Mouse (Mus musculus) heart, embryonic 13.5 days (tissue): ENCODE results near the gene Pglyrp1. TPM values are rescaled to one million over a fixed set of nuclear protein-coding genes. Genes with fewer than 3 reads are reported as not detected.
"Not testable (repeated sequence)": the region's sequence is repeated elsewhere in the genome, so short reads cannot be mapped to it uniquely, and the experiment has no call there.

Experiments used
- ATAC-seq: fragments of 200-750 bp; cut with Nextera tagmentation; 2 replicates; pipeline ENCODE4 v1.8.0; 2017; ENCODE audit warnings: moderate TSS enrichment; ENCODE audit not compliant: insufficient number of reproducible peaks, low FRiP score, low TSS enrichment; ENCODE audit errors: extremely low read depth
- H3K27ac ChIP-seq: fragments of 300-500 bp; sonication (generic); replicated peaks from 2 replicates; pipeline ENCODE4 v1.5.1; 2015; ENCODE audit warnings: moderate library complexity, mild to moderate bottlenecking, inconsistent platforms
- H3K27me3 ChIP-seq: fragments of 300-500 bp; sonication (generic); replicated peaks from 2 replicates; pipeline ENCODE4 v1.6.1; 2015; ENCODE audit warnings: mild to moderate bottlenecking, inconsistent platforms
- H3K36me3 ChIP-seq: fragments of 300-500 bp; sonication (generic); 2 replicates; pipeline ENCODE4 v1.6.1; 2015; ENCODE audit warnings: mild to moderate bottlenecking, inconsistent platforms
- H3K4me1 ChIP-seq: fragments of 300-500 bp; sonication (generic); 2 replicates; pipeline ENCODE4 v1.6.1; 2015; ENCODE audit warnings: inconsistent platforms
- H3K4me2 ChIP-seq: fragments of 300-500 bp; sonication (generic); 2 replicates; pipeline ENCODE4 v1.6.1; 2015; ENCODE audit warnings: inconsistent platforms, mild to moderate bottlenecking, moderate library complexity
- H3K4me3 ChIP-seq: fragments of 300-500 bp; sonication (generic); 2 replicates; pipeline ENCODE4 v1.5.1; 2015; ENCODE audit warnings: moderate library complexity, mild to moderate bottlenecking, inconsistent platforms
- H3K9ac ChIP-seq: fragments of 300-500 bp; sonication (generic); 2 replicates; pipeline ENCODE4 v1.6.1; 2015; ENCODE audit warnings: inconsistent platforms, mild to moderate bottlenecking, moderate library complexity
- H3K9me3 ChIP-seq: fragments of 300-500 bp; sonication (generic); 2 replicates; pipeline ENCODE4 v1.6.1; 2016; ENCODE audit warnings: inconsistent platforms
- WGBS: fragments of 180-500 bp; shearing (Covaris S2); methylation state at CpG from one replicate; pipeline ENCODE4 v1.1.7; 2015; ENCODE audit warnings: mixed read lengths; 5-methylcytosine and 5-hydroxymethylcytosine counted together
- polyA plus RNA-seq: library from polyadenylated mRNA; unstranded; fragments of >200 nt; fragmentation: Nextera tagmentation; extraction: Ambion mirVana; gene quantifications from 2 replicates; pipeline ENCODE4 v1.2.1, GENCODE M21; 2015

Gene Pglyrp1
- 0.82 and 1.2 TPM in 2 replicates for polyA plus RNA-seq

- H3K4me2 ChIP-seq, H3K27ac ChIP-seq, H3K4me1 ChIP-seq, ATAC-seq, H3K9me3 ChIP-seq, H3K4me3 ChIP-seq, H3K36me3 ChIP-seq, H3K9ac ChIP-seq: not testable (repeated sequence)
- 88% methylated on average over 1 of the region's 8 CpGs for WGBS
- H3K27me3 ChIP-seq: peaks cover 16% of the 10 kb centered on the region
These were observed at the start of gene Pglyrp1 for GRCm38 (mm10) chr7:18871031-18871430. Gene Pglyrp1, plus strand, starts transcription at chr7:18871331.

DNA sequence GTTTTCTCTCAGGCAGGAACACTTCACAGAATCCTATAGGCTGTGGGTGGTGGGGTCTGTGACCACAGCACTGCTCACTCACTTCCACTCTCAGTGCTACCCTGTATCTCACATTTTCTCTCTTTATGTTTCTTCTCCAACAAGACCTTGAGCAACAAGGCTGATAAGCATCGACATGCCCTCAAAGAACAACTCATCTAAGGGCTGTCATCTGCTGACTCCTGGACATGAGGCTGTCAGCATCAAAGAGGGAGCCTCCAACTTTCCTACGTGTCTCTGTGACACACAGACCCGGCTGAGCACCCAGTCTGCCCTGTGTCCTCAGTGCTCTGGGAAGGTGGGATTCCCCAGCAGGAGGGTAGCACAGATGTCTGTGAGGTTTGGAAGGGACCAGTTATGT, 49.6 kb upstream of the Pglyrp1 start, which contains the start of gene Psg17:
Psg17 (minus strand) TSS at position 101 of the 400 bp plus-strand sequence.
- Histone ChIP-seq H3K27ac (no peak within 1 kb of the TSS), H3K4me2 (no peak within 1 kb of the TSS), H3K27me3 (no peaks in the 10 kb centered on the region; the same call in 1 of the 2 replicates), H3K36me3 (no peaks in the 10 kb centered on the region), H3K9ac (no peak within 1 kb of the TSS), H3K9me3 (no peaks in the 10 kb centered on the region), H3K4me1 (no peaks in the 10 kb centered on the region), H3K4me3 (no peak within 1 kb of the TSS)
- no peak for ATAC-seq
- 49% methylated on average over 3 of the region's 3 CpGs for WGBS

GRCm38 (mm10) chr7:18827792-18828546, 43.2 kb upstream of the Pglyrp1 start:
- Histone ChIP-seq H3K4me2 (no peak overlapping the region), H3K4me3 (no peak overlapping the region), H3K4me1 (no peaks in the 10 kb centered on the region), H3K36me3 (no peaks in the 10 kb centered on the region), H3K9me3 (no peaks in the 10 kb centered on the region), H3K9ac (no peak overlapping the region), H3K27me3 (peaks cover 3% of the 10 kb centered on the region; the same call in 1 of the 2 replicates), H3K27ac (no peak overlapping the region)
- ATAC-seq: no peak
- WGBS: 49% methylated on average over 26 of the region's 26 CpGs

GRCm38 (mm10) chr7:18828592-18828991, 42.5 kb upstream of the Pglyrp1 start:
- Histone ChIP-seq H3K36me3 (no peaks in the 10 kb centered on the region), H3K4me1 (no peaks in the 10 kb centered on the region), H3K27me3 (peaks cover 3% of the 10 kb centered on the region; the same call in 1 of the 2 replicates), H3K27ac (no peak overlapping the region), H3K9me3 (0 out of 2 replicates have a peak, but pooled peaks cover 2% of the 10 kb centered on the region), H3K9ac (no peak overlapping the region), H3K4me3 (no peak overlapping the region), H3K4me2 (no peak overlapping the region)
- WGBS: 40% methylated on average over 9 of the region's 9 CpGs
- ATAC-seq: no peak

- Histone ChIP-seq H3K4me1 (no peaks in the 10 kb centered on the region), H3K9me3 (0 out of 2 replicates have a peak, but pooled peaks cover 3% of the 10 kb centered on the region), H3K4me3 (no peak overlapping the region), H3K4me2 (no peak overlapping the region), H3K36me3 (no peaks in the 10 kb centered on the region), H3K27me3 (peaks cover 3% of the 10 kb centered on the region; the same call in 1 of the 2 replicates), H3K27ac (no peak overlapping the region), H3K9ac (no peak overlapping the region)
- 80% methylated on average over 7 of the region's 7 CpGs for WGBS
- ATAC-seq: no peak
These were observed 41.6 kb upstream of the Pglyrp1 start for GRCm38 (mm10) chr7:18829545-18829944.

DNA sequence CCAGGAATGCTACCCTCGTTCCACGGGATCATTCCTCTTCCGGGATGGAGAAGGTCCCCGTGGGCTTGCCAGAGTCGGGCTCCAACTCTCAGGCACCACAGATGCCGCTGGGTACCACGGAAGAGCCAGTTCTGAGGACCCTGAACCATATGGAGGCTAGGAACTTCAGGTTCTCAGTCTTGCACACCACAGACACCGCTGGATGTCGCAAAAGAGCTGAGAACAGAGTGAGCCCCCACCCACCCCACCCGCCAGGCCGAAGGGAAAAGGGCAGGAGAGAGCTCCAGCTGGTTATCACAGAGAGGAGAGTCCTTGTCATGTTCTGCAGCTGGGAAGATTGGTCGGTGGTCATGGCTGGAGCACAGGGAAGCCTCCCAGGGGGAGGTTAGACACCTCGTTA, 38.8 kb upstream of the Pglyrp1 start:
- ATAC-seq: no peak
- 32% methylated on average over 13 of the region's 13 CpGs for WGBS
- 0 out of 2 replicates have a peak, but pooled peaks cover 3% of the 10 kb centered on the region for H3K9me3 ChIP-seq

DNA sequence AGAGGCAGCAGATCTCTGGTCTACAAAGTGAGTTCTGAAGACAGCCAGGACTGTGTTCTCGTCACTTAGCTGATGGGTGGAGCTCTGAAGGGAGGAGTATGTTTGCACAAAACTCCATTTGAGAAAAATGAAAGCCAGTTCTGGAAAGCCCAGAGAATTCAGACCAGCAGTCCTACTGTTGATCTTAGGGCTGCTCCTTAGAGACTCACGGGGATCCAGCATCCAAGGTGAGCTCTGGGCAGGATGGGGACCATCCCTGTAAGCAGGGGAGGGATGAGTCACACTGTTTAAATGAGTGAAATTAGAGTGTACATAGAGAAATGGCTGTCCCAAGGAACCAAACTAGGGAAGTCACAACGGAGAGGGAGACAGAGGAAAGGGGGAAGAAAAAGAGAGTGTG, 31.3 kb upstream of the Pglyrp1 start, which contains the start of gene Mill2:
Mill2 (plus strand) TSS at position 102 of the 400 bp plus-strand sequence.
- Histone ChIP-seq H3K27ac (peak within 1 kb of the TSS; percentile 68), H3K4me1 (peaks cover 12% of the 10 kb centered on the region; the same call in 1 of the 2 replicates), H3K4me2 (peak within 1 kb of the TSS; percentile 77), H3K9ac (peak within 1 kb of the TSS; percentile 77), H3K9me3 (no peaks in the 10 kb centered on the region), H3K27me3 (no peaks in the 10 kb centered on the region), H3K4me3 (peak within 1 kb of the TSS; percentile 55), H3K36me3 (no peaks in the 10 kb centered on the region)
- 13% methylated on average over 3 of the region's 3 CpGs for WGBS
- no peak for ATAC-seq

More for the DNA sequence above, 38.8 kb upstream of the Pglyrp1 start:
- H3K4me3 ChIP-seq: no peak overlapping the region
- H3K27ac ChIP-seq: no peak overlapping the region
- no peak overlapping the region for H3K9ac ChIP-seq
- peaks cover 3% of the 10 kb centered on the region; the same call in 1 of the 2 replicates for H3K27me3 ChIP-seq
- no peaks in the 10 kb centered on the region for H3K36me3 ChIP-seq
- no peak overlapping the region for H3K4me2 ChIP-seq
- no peaks in the 10 kb centered on the region for H3K4me1 ChIP-seq

GRCm38 (mm10) chr7:18840386-18841173, 30.6 kb upstream of the Pglyrp1 start:
- Histone ChIP-seq H3K9ac (peak overlapping the region; percentile 77), H3K4me2 (peak overlapping the region; percentile 77), H3K4me3 (peak overlapping the region; percentile 55), H3K36me3 (no peaks in the 10 kb centered on the region), H3K4me1 (peaks cover 12% of the 10 kb centered on the region; the same call in 1 of the 2 replicates), H3K27ac (peak overlapping the region; percentile 68), H3K9me3 (no peaks in the 10 kb centered on the region), H3K27me3 (no peaks in the 10 kb centered on the region)
- ATAC-seq: peak; percentile 58; the same call in 1 of the 2 replicates
- WGBS: 7% methylated on average over 14 of the region's 17 CpGs

DNA sequence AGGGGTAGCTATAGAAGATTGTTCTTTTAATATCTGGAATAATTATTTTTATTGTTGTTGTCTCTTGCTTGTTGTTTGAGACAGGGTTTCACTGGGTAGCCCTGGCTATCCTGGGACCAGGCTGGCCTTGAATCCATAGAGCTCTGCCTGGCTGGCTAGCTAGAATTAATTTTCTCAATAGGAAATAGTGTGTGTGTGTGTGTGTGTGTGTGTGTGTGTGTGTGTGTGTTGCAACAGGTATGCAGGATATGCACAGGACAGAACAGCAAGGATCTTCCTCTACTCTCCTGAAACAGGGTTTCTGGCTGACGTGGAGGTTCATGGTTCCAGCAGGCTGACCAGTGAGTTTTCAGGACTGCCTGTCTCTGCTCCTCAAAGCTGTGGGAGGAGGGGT, 30.0 kb upstream of the Pglyrp1 start:
- H3K9ac ChIP-seq: peak overlapping the region; percentile 12; the same call in 1 of the 2 replicates
- H3K4me2 ChIP-seq: peak overlapping the region; percentile 77
- H3K36me3 ChIP-seq: no peaks in the 10 kb centered on the region
- H3K27me3 ChIP-seq: no peaks in the 10 kb centered on the region
- H3K9me3 ChIP-seq: no peaks in the 10 kb centered on the region
- 0 out of 2 replicates have a peak overlapping the region, but pooled peaks have one; percentile 53 for H3K27ac ChIP-seq
- H3K4me1 ChIP-seq: peaks cover 12% of the 10 kb centered on the region; the same call in 1 of the 2 replicates
- peak overlapping the region; percentile 29 for H3K4me3 ChIP-seq
- ATAC-seq: no peak
- WGBS: 86% methylated on average over 1 of the region's 1 CpGs

DNA sequence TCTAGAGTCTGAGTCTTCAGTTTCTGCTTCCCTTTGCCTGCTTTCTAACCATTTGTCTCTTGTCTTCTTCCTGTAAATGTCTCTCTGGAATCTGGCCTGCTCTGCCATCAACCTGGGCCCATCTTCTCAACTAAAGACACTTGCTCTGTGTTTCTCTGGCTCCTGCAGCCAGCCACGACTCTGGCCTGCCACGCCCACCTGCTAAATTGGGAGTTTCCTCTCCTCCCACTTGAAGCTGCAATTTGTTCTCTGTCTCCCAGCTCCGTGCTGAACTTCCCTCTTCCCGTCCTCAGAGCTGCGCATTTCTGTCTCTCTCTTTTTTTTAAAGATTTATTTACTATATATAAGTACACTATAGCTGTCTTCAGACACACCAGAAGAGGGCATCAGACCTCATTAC, 26.3 kb upstream of the Pglyrp1 start:
- peaks cover 10% of the 10 kb centered on the region; the same call in 1 of the 2 replicates for H3K4me1 ChIP-seq
- H3K27me3 ChIP-seq: no peaks in the 10 kb centered on the region
- no peak overlapping the region for H3K4me3 ChIP-seq
- no peak overlapping the region for H3K27ac ChIP-seq
- H3K9me3 ChIP-seq: no peaks in the 10 kb centered on the region
- no peak overlapping the region for H3K4me2 ChIP-seq
- no peak overlapping the region for H3K9ac ChIP-seq
- ATAC-seq: no peak
- WGBS: 27% methylated on average over 5 of the region's 5 CpGs
- H3K36me3 ChIP-seq: no peaks in the 10 kb centered on the region

GRCm38 (mm10) chr7:18848395-18848794, 22.7 kb upstream of the Pglyrp1 start:
- Histone ChIP-seq H3K36me3 (no peaks in the 10 kb centered on the region), H3K4me3 (no peak overlapping the region)

More at GRCm38 (mm10) chr7:18848395-18848794, 22.7 kb upstream of the Pglyrp1 start:
- no peaks in the 10 kb centered on the region for H3K9me3 ChIP-seq
- H3K4me2 ChIP-seq: no peak overlapping the region
- H3K27me3 ChIP-seq: no peaks in the 10 kb centered on the region
- no peaks in the 10 kb centered on the region for H3K4me1 ChIP-seq
- ATAC-seq: no peak
- WGBS: 90% methylated on average over 1 of the region's 1 CpGs
- no peak overlapping the region for H3K9ac ChIP-seq
- no peak overlapping the region for H3K27ac ChIP-seq
